Comparison of ENCODE assay signal across 9 mouse cellular contexts in genomic region chr9:9127041-9127755, GRCm38 (mm10).
DNase-seq lines count a peak whose midpoint lies in the region; ATAC-seq and TF ChIP-seq lines count a peak whose summit lies in the region.
"Had no signal": no experiment of that assay in that cellular context is flagged by ENCODE, and none has a peak within 500 bp of the region (broad histone marks: within the 10 kb centered on the region; RNA-seq: fewer than 3 reads in every experiment).

No protein-coding gene starts in this region.

- no peaks in the 10 kb centered on the region for H3K27me3 ChIP-seq in lung, postnatal 0 days (replicated peaks; ENCODE audit: insufficient read depth, low read length)
- no peaks in the 10 kb centered on the region for H3K27me3 ChIP-seq in stomach, embryonic 15.5 days (replicated peaks)
- H3K27me3 ChIP-seq in hindbrain, embryonic 13.5 days: no peaks in the 10 kb centered on the region

- no peak overlapping the region for H3K9ac ChIP-seq in lung, postnatal 0 days (replicated peaks; ENCODE audit: low read depth)
- no peak overlapping the region for H3K9ac ChIP-seq in stomach, embryonic 15.5 days
- no peak overlapping the region for H3K9ac ChIP-seq in hindbrain, embryonic 13.5 days

- WGBS in lung, postnatal 0 days: 20% methylated on average over 4 of the region's 4 CpGs
- WGBS in stomach, embryonic 15.5 days: 32% methylated on average over 4 of the region's 4 CpGs
- WGBS in hindbrain, embryonic 13.5 days: 54% methylated on average over 4 of the region's 4 CpGs

- H3K9me3 ChIP-seq in lung, postnatal 0 days (ENCODE audit: low read length): no peaks in the 10 kb centered on the region
- no peaks in the 10 kb centered on the region for H3K9me3 ChIP-seq in stomach, embryonic 15.5 days
- H3K9me3 ChIP-seq in hindbrain, embryonic 13.5 days: no peaks in the 10 kb centered on the region

- no peak overlapping the region for H3K4me2 ChIP-seq in lung, postnatal 0 days (replicated peaks; ENCODE audit: low read depth, low read length)
- no peak overlapping the region for H3K4me2 ChIP-seq in stomach, embryonic 15.5 days
- no peak overlapping the region for H3K4me2 ChIP-seq in hindbrain, embryonic 13.5 days

- H3K27ac ChIP-seq in lung, postnatal 0 days (ENCODE audit: low read length): no peak overlapping the region
- H3K27ac ChIP-seq in stomach, embryonic 15.5 days: no peak overlapping the region
- H3K27ac ChIP-seq in hindbrain, embryonic 13.5 days: no peak overlapping the region

- peak; percentile 24 for DNase-seq in lung, postnatal 0 days (ENCODE audit: low spot score)
- no peak for DNase-seq in lung, postnatal 25 days (ENCODE audit: low spot score)
- DNase-seq in adrenal gland, postnatal 14 days: peak; percentile 68
- peak; percentile 44 for DNase-seq in fibroblast of lung, adult 2 months (ENCODE audit: low read depth)
- no peak for DNase-seq in layer of hippocampus, adult 18-20 months (ENCODE audit: low spot score in 2 of 2)
- DNase-seq: spleen, adult 18-20 months had no signal

- H3K4me1 ChIP-seq in lung, postnatal 0 days (ENCODE audit: insufficient read depth, low read depth, low read length): no peaks in the 10 kb centered on the region
- H3K4me1 ChIP-seq in stomach, embryonic 15.5 days: no peaks in the 10 kb centered on the region
- no peaks in the 10 kb centered on the region for H3K4me1 ChIP-seq in hindbrain, embryonic 13.5 days (replicated peaks)

- TF ChIP-seq EP300 in lung, postnatal 0 days (IDR thresholded peaks at IDR 0.05): no peak

- no peaks in the 10 kb centered on the region for H3K36me3 ChIP-seq in lung, postnatal 0 days (ENCODE audit: insufficient read depth, low read length)
- H3K36me3 ChIP-seq in stomach, embryonic 15.5 days: no peaks in the 10 kb centered on the region
- no peaks in the 10 kb centered on the region for H3K36me3 ChIP-seq in hindbrain, embryonic 13.5 days

- no peak overlapping the region for H3K4me3 ChIP-seq in lung, postnatal 0 days (ENCODE audit: low read depth, low read length)
- H3K4me3 ChIP-seq in stomach, embryonic 15.5 days (replicated peaks): no peak overlapping the region
- no peak overlapping the region for H3K4me3 ChIP-seq in hindbrain, embryonic 13.5 days

- 0 out of 2 replicates have a peak, but pooled peaks have one; percentile 17 for ATAC-seq in lung, postnatal 0 days
- ATAC-seq in stomach, embryonic 15.5 days (ENCODE audit: insufficient read depth, low FRiP score, low read depth): 0 out of 2 replicates have a peak, but pooled peaks have one; percentile 14
- no peak for ATAC-seq in hindbrain, embryonic 13.5 days (ENCODE audit: low FRiP score)
- ATAC-seq in megakaryocyte progenitor cell, adult 5-6 weeks (replicated peaks; ENCODE audit: poor library complexity): no peak

- TF ChIP-seq CTCF in lung, postnatal 0 days (IDR thresholded peaks at IDR 0.05): no peak

Comparison
In these comparisons a context has a peak if more than half of its experiments do, and no peak if none do; other contexts are left out.
1. DNase-seq: peak in lung, postnatal 0 days (single experiment), adrenal gland, postnatal 14 days (single experiment) and fibroblast of lung, adult 2 months (single experiment); none in lung, postnatal 25 days (single experiment) and layer of hippocampus, adult 18-20 months (0 of 2).
2. ATAC-seq: peak in lung, postnatal 0 days (single experiment) and stomach, embryonic 15.5 days (single experiment); none in hindbrain, embryonic 13.5 days (single experiment) and megakaryocyte progenitor cell, adult 5-6 weeks (single experiment).